Mouse (Mus musculus): ENCODE data around the gene Emp2. TPM values are rescaled to one million over a fixed set of nuclear protein-coding genes. Genes with fewer than 3 reads are reported as not detected.

The Emp2 gene
- polyA plus RNA-seq, 1 experiment from 2014 or later: 1.6 TPM

GRCm38 (mm10) chr16:10347551-10347950 is 33.8 kb upstream of the Emp2 start:
- Histone ChIP-seq H3K4me1 (ENCODE audit: control insufficient read depth, insufficient read depth, low read length) (no peaks in the 10 kb centered on the region), H3K27ac (ENCODE audit: low read depth, low read length) (no peak overlapping the region), H3K9me3 (ENCODE audit: control insufficient read depth, low read length) (no peaks in the 10 kb centered on the region), H3K4me2 (ENCODE audit: low read depth) (no peak overlapping the region), H3K4me3 (ENCODE audit: low read depth, low read length) (no peak overlapping the region), H3K27me3 (ENCODE audit: control insufficient read depth, insufficient read depth, low read length) (no peaks in the 10 kb centered on the region), H3K36me3 (ENCODE audit: control insufficient read depth, insufficient read depth, low read length) (no peaks in the 10 kb centered on the region), H3K9ac (ENCODE audit: low read length) (no peak overlapping the region)
- DNase-seq (ENCODE audit: low spot score) (no peak), ATAC-seq (ENCODE audit: insufficient read depth, low FRiP score, low TSS enrichment) (no peak)
- 88% methylated on average over 7 of the region's 7 CpGs for WGBS

GRCm38 (mm10) chr16:10341110-10341509 is 27.3 kb upstream of the Emp2 start:
- DNase-seq (ENCODE audit: low spot score): no peak
- Histone ChIP-seq H3K27ac (ENCODE audit: low read depth, low read length) (no peak overlapping the region), H3K4me2 (ENCODE audit: low read depth) (no peak overlapping the region), H3K4me1 (ENCODE audit: control insufficient read depth, insufficient read depth, low read length) (no peaks in the 10 kb centered on the region), H3K36me3 (ENCODE audit: control insufficient read depth, insufficient read depth, low read length) (no peaks in the 10 kb centered on the region), H3K9ac (ENCODE audit: low read length) (no peak overlapping the region), H3K9me3 (ENCODE audit: control insufficient read depth, low read length) (no peaks in the 10 kb centered on the region), H3K27me3 (ENCODE audit: control insufficient read depth, insufficient read depth, low read length) (no peaks in the 10 kb centered on the region), H3K4me3 (ENCODE audit: low read depth, low read length) (no peak overlapping the region)
- 76% methylated on average over 4 of the region's 4 CpGs for WGBS
- ATAC-seq (ENCODE audit: insufficient read depth, low FRiP score, low TSS enrichment): no peak

DNA sequence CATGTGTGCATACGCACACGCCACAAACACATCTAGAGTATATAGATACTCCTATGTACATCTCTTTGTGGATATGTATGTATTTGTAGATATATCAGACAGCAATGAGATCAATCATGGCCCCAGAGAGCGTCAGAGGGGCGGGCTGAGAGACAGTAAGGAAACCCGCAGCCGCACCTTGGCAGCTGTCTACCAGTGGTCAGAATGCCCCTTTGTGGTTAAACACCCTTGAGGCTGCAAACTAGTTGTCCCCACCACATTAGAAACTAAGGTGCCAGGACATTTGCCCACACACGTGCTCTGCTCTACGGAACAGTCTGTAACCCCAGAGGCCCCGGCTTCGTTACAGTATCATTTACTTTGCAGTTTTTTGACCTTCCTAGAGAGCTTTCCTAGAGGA is 26.2 kb upstream of the Emp2 start:
- DNase-seq (ENCODE audit: low spot score) (no peak), ATAC-seq (ENCODE audit: insufficient read depth, low FRiP score, low TSS enrichment) (no peak)
- Histone ChIP-seq H3K27me3 (ENCODE audit: control insufficient read depth, insufficient read depth, low read length) (no peaks in the 10 kb centered on the region), H3K27ac (ENCODE audit: low read depth, low read length) (no peak overlapping the region), H3K4me1 (ENCODE audit: control insufficient read depth, insufficient read depth, low read length) (no peaks in the 10 kb centered on the region), H3K4me3 (ENCODE audit: low read depth, low read length) (no peak overlapping the region), H3K36me3 (ENCODE audit: control insufficient read depth, insufficient read depth, low read length) (no peaks in the 10 kb centered on the region), H3K4me2 (ENCODE audit: low read depth) (no peak overlapping the region), H3K9ac (ENCODE audit: low read length) (no peak overlapping the region), H3K9me3 (ENCODE audit: control insufficient read depth, low read length) (no peaks in the 10 kb centered on the region)
- WGBS: 94% methylated on average over 10 of the region's 10 CpGs

DNA sequence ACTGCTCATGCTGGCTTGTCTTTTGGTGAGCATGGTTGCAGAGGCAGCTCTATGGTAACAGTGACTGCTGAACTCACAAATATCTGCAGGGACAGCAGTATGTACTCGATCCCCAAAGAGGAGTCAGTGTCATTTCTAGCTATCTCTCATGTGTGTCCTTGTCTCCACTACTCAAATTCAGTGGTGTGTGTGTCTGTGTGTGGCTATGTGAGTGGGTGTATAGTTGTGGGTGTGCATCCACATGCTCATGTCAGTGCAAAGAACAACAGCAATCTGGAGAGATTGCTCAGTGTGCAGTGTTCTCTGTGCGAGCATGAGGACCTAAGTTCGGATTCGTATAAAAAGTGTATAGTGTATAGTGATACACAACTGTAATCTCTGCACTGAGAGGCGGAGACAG is 24.8 kb upstream of the Emp2 start:
- no peaks in the 10 kb centered on the region for H3K4me1 ChIP-seq (ENCODE audit: control insufficient read depth, insufficient read depth, low read length)
- no peak overlapping the region for H3K27ac ChIP-seq (ENCODE audit: low read depth, low read length)
- WGBS: 86% methylated on average over 5 of the region's 5 CpGs
- H3K9me3 ChIP-seq (ENCODE audit: control insufficient read depth, low read length): no peaks in the 10 kb centered on the region
- no peak overlapping the region for H3K4me3 ChIP-seq (ENCODE audit: low read depth, low read length)
- DNase-seq (ENCODE audit: low spot score) (no peak), ATAC-seq (ENCODE audit: insufficient read depth, low FRiP score, low TSS enrichment) (no peak)
- H3K27me3 ChIP-seq (ENCODE audit: control insufficient read depth, insufficient read depth, low read length): no peaks in the 10 kb centered on the region
- H3K4me2 ChIP-seq (ENCODE audit: low read depth): no peak overlapping the region
- H3K9ac ChIP-seq (ENCODE audit: low read length): no peak overlapping the region
- no peaks in the 10 kb centered on the region for H3K36me3 ChIP-seq (ENCODE audit: control insufficient read depth, insufficient read depth, low read length)

DNA sequence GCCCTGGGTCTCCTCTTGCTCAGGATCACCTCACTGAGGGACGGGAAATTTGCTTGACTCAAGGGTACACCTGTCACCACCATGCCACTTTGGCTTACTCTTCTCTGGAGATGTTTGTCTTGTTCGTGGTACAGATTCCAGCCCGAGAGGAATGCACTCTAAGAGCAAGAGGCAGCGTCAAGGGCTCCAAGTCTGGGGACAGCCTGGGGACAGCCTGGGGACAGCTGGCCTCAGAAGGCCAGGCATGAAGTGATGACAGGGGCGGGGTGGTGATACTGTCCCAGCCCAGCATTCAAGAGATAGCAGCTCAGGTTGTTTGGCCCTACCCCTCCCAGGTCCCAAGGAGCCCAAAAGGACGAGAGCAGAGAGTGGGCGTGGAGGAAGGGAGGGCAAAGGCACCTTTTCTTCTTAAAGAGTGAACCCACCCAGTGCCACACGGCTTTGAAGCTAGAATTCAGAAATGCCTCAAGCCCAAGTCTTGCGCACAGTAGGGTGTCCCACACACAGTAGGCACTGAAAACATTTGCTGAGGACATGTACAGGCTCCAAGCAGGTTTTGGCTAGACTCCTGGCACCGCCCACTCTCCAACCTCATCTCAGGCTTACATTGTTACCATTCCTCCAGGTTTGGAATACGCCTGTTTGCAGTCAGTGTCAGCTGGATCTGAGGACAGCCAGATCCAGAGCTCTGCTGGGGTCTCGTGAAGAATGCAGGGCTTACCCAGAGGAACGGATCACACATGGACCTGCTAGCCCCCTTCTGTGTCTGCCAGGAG is 23.8 kb upstream of the Emp2 start:
- H3K27ac ChIP-seq (ENCODE audit: low read depth, low read length): no peak overlapping the region
- no peak for DNase-seq (ENCODE audit: low spot score)
- H3K27me3 ChIP-seq (ENCODE audit: control insufficient read depth, insufficient read depth, low read length): no peaks in the 10 kb centered on the region
- H3K9me3 ChIP-seq (ENCODE audit: control insufficient read depth, low read length): no peaks in the 10 kb centered on the region
- no peak for ATAC-seq (ENCODE audit: insufficient read depth, low FRiP score, low TSS enrichment)
- no peaks in the 10 kb centered on the region for H3K36me3 ChIP-seq (ENCODE audit: control insufficient read depth, insufficient read depth, low read length)
- WGBS: 80% methylated on average over 13 of the region's 13 CpGs
- H3K4me3 ChIP-seq (ENCODE audit: low read depth, low read length): no peak overlapping the region
- no peak overlapping the region for H3K9ac ChIP-seq (ENCODE audit: low read length)
- no peak overlapping the region for H3K4me2 ChIP-seq (ENCODE audit: low read depth)
- no peaks in the 10 kb centered on the region for H3K4me1 ChIP-seq (ENCODE audit: control insufficient read depth, insufficient read depth, low read length)

DNA sequence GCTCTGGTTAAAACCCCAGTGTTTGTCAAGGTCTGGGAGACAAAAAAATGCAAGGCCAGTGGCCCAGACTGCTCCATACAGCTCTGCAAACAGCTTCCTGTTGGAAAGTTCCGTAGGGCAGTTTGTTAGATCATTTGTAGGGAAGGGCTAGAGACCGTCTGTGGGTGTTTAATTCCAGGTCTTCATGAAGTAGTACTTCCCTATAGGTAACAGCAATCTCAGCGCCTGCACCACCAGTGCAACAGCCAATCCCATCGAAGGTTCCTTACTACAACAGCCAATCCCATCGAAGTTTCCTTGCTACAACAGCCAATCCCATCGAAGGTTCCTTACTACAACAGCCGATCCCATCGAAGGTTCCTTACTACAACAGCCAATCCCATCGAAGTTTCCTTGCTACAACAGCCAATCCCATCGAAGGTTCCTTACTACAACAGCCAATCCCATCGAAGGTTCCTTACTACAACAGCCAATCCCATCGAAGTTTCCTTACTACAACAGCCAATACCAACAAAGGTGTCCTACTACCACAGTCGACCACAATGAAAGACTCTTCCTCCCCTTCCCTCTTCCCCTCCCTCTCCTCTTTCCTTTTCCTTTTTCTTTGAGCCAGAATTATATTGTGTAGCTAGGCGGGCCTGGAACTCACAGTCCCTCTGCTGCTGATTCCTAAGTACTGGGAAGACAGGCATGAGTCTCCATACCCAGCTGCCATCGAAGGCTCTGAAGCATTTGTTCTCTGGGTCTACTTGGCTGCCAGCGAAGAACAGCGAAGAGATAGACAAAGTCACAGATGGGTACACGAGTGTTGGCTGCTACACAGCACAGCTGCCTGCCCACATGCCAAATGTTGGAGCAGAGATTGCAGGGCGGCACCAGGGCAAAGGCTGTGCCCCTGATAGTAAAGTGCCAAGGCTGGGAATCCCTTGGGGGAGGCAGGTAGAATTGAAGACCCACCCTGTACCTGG is 23.0 kb upstream of the Emp2 start:
- no peak overlapping the region for H3K27ac ChIP-seq (ENCODE audit: low read depth, low read length)
- H3K4me3 ChIP-seq (ENCODE audit: low read depth, low read length): no peak overlapping the region
- H3K9me3 ChIP-seq (ENCODE audit: control insufficient read depth, low read length): no peaks in the 10 kb centered on the region
- no peaks in the 10 kb centered on the region for H3K27me3 ChIP-seq (ENCODE audit: control insufficient read depth, insufficient read depth, low read length)
- ATAC-seq (ENCODE audit: insufficient read depth, low FRiP score, low TSS enrichment) (no peak), DNase-seq (ENCODE audit: low spot score) (no peak)
- 92% methylated on average over 19 of the region's 19 CpGs for WGBS
- H3K36me3 ChIP-seq (ENCODE audit: control insufficient read depth, insufficient read depth, low read length): no peaks in the 10 kb centered on the region
- H3K9ac ChIP-seq (ENCODE audit: low read length): no peak overlapping the region
- H3K4me1 ChIP-seq (ENCODE audit: control insufficient read depth, insufficient read depth, low read length): no peaks in the 10 kb centered on the region
- no peak overlapping the region for H3K4me2 ChIP-seq (ENCODE audit: low read depth)

DNA sequence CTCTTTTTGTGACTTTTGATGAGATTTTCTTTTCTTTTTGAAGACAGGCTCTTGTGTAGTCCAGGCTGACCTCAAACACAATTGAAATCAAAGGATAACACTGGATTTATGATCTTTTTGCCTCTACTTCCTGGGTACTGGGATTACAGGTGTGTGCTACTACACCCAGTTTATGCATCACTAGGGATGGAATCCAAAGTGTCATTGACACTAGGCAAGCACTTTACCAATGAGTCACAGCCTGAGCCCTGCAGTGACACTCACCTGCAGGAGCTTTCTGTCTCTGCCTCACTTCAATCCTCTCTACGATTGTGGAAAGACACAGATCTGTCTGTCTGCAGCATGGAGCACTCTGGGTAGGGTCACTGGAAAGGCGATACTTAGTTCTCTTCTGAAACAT is 22.2 kb upstream of the Emp2 start:
- Histone ChIP-seq H3K36me3 (ENCODE audit: control insufficient read depth, insufficient read depth, low read length) (no peaks in the 10 kb centered on the region), H3K27ac (ENCODE audit: low read depth, low read length) (no peak overlapping the region), H3K4me1 (ENCODE audit: control insufficient read depth, insufficient read depth, low read length) (no peaks in the 10 kb centered on the region), H3K9ac (ENCODE audit: low read length) (no peak overlapping the region), H3K4me3 (ENCODE audit: low read depth, low read length) (no peak overlapping the region), H3K27me3 (ENCODE audit: control insufficient read depth, insufficient read depth, low read length) (no peaks in the 10 kb centered on the region), H3K9me3 (ENCODE audit: control insufficient read depth, low read length) (no peaks in the 10 kb centered on the region), H3K4me2 (ENCODE audit: low read depth) (no peak overlapping the region)
- no peak for DNase-seq (ENCODE audit: low spot score)
- no peak for ATAC-seq (ENCODE audit: insufficient read depth, low FRiP score, low TSS enrichment)
- WGBS: 93% methylated on average over 2 of the region's 2 CpGs

GRCm38 (mm10) chr16:10332732-10333131 is 19.0 kb upstream of the Emp2 start:
- H3K27me3 ChIP-seq (ENCODE audit: control insufficient read depth, insufficient read depth, low read length): no peaks in the 10 kb centered on the region
- no peak overlapping the region for H3K9ac ChIP-seq (ENCODE audit: low read length)
- 50% methylated on average over 7 of the region's 7 CpGs for WGBS
- no peak overlapping the region for H3K27ac ChIP-seq (ENCODE audit: low read depth, low read length)
- no peaks in the 10 kb centered on the region for H3K4me1 ChIP-seq (ENCODE audit: control insufficient read depth, insufficient read depth, low read length)
- no peak overlapping the region for H3K4me3 ChIP-seq (ENCODE audit: low read depth, low read length)
- no peak for ATAC-seq (ENCODE audit: insufficient read depth, low FRiP score, low TSS enrichment)
- no peak for DNase-seq (ENCODE audit: low spot score)
- H3K36me3 ChIP-seq (ENCODE audit: control insufficient read depth, insufficient read depth, low read length): no peaks in the 10 kb centered on the region
- no peak overlapping the region for H3K4me2 ChIP-seq (ENCODE audit: low read depth)
- H3K9me3 ChIP-seq (ENCODE audit: control insufficient read depth, low read length): no peaks in the 10 kb centered on the region

Data from neural tube, embryonic 11.5 days (tissue).